Mouse (Mus musculus) frontal cortex, adult (tissue): ENCODE results near the gene Epb41l3.

ENCODE experiments used
- ATAC-seq: cut with Nextera tagmentation; 2 replicates; pipeline ENCODE4 v1.9.2; 2017; ENCODE audit warnings: mild to moderate bottlenecking, moderate library complexity, mixed read lengths; ENCODE audit not compliant: low TSS enrichment

Gene Epb41l3

GRCm38 (mm10) chr17:69075501-69076237 is at the start of gene Epb41l3:
Epb41l3 (plus strand) TSS chr17:69075683.
- ATAC-seq = peak; percentile 87

DNA sequence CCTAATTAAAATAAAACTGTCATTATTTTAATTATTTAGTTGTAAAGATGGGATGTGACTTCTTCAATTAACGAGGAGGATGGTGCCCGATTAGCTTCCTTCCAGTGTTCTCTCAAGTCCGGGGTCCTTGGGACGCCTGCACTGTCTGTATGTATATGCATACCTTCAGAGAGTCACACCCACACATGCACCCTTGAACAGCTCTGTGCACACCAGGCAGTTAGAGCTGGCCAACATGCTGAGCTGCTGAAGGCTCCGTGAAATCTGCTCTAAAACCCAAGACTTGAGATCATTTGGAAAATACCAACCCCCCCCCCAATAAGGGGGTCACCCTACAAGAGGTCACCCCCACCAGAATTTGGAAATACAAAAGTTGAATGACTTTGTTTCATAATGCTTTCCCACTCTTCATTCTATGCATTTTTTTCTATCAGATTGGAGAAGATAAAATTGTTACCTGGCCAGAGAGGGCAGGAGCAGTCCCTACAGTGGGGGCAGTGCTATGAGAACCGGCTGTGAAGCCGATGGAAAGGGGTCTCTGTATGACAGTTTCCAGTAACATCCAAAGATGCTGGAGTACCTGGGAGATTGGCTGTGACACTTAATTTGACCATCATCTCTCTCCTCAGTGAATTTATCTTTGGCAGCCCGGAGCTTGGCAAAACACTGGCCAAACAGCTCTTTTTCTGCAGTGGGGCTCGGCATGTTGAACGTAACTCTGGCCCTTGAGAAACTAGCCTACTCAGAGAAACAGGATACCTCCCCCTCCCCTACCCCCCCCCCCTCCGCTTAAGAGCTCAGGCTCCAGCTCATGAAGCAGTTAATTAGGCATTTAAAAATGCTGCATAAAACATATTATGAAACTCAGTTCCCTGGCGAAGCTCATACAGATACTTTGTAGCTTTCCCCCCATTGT is 36.5 kb upstream of the Epb41l3 start:
- ATAC-seq = no peak

DNA sequence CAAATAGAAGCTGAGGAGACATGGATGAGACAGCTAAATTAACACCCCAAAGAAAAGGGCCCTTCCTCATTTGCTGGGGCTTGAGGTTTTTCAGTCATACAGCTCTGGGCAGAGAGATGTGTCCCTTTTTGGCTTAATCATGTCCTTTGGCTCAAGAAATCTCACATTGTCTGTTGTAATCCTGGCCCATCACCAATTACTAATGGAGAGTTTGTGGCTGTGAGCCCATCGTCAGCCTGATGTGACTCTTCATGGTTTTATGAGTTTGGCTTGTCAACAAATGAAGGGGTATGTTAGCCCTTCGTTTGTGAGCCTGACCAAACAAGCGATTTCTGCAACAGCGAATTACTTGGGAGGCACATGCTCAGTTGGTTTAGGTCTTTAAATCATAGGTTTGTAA is 34.0 kb upstream of the Epb41l3 start:
- ATAC-seq = no peak

- no peak for ATAC-seq
These were observed 26.7 kb upstream of the Epb41l3 start for GRCm38 (mm10) chr17:69048826-69049225.

GRCm38 (mm10) chr17:69054029-69054428 is 21.5 kb upstream of the Epb41l3 start:
- ATAC-seq = peak; percentile 95

DNA sequence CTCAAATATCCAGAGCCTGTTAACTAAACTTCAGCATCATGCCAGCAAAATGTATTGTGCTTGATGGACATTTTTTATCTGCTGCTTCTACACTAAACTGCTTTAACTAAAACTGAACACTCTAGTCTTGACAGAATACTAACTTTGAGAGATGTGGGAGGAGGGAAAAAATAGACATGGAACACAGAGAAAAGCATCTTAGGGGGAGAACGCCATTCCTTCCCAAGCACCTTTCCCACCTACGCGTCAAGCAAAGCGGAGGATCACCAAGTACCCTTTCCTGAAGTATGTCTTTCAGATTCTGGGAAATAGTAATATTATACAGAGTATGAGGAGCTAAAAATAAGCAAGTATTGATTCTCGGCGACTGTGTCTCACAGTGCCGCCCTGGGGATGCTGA is 15.7 kb upstream of the Epb41l3 start:
- ATAC-seq = peak; percentile 87

- no peak for ATAC-seq
These were observed 15.1 kb upstream of the Epb41l3 start for GRCm38 (mm10) chr17:69060388-69060787.

- ATAC-seq = no peak
These were observed 13.4 kb upstream of the Epb41l3 start for GRCm38 (mm10) chr17:69061883-69062745.

DNA sequence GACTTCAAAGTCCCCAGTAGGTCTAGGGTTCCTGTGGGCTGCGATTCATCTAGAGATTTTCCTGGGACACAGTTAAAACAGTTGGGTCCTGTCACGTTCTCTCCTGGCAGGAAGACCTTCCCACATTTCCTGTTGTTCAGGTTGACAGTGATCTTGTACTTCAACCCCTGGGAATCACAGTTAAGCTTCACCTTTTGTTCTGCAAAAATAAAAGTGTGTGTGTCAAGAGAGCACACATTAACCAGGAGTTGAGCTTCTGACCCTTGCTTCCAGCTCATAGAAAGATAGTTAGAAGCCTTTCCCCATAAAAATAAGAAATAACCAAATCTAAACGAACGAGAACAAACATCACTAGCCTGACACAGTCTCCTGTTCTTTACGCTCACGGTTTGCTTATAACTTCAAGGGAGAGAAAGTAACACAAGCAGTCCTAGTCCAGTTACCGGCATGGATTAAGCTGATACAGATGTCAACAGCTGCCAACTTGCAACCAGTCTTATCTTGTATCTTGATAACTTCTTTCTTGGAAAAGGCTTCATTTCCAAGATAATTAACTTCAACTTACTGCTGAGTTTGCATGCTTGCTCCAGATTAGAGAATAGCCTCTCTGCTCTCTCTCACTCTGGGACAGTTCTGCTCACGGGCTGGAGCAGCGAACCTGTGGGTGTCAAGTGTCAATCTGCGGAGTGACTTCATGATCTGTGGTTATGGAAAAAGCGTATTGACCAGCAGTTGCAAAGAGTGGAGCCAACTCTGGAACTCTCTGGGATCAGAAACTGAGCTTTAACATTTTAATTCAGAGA is 7.3 kb upstream of the Epb41l3 start:
- no peak for ATAC-seq

DNA sequence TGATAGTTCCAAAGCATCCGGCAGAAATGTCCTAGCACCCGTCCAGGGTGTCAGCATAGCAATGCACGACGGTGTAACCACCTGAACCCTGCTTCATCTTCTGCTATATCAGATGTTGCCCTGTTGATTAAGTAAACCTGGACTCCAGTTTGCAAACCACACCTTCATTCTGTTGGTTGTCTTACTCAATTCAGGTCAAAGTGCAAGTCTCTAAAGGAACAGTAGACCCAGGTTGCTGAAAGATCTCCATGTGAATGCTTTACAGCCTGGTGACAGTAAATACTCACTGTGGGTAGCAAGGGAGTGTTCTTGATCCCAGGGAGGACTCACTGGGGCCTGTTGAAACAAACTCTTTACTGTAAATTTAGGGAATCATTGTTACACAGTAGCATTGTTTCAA is 1.4 kb upstream of the Epb41l3 start:
- ATAC-seq = no peak

DNA sequence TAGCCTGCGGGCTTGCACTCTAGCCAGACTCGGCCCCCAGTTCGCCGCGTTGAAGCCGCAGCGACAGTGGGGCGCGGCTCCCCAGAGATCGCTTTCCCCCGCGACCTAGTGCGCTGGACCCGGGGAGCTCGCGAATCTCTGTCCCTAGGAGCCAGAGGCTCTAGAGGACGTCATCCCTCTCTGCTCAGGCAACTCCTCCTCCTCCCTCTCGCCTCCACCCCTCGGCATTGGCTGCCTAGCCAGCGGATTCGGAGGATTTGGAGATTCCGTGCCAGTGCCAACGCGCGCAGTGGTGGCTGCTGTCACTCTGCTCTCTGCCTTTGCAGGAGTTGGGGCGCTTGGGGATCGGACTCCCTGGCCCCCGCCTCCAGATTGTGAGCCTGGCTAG is 749 bp downstream of the Epb41l3 start:
- ATAC-seq = peak; percentile 89

- ATAC-seq = peak; percentile 2; the same call in 1 of the 2 replicates
These were observed 1.5 kb downstream of the Epb41l3 start for GRCm38 (mm10) chr17:69076747-69077543.

- ATAC-seq = peak; percentile 13; the same call in 1 of the 2 replicates
These were observed 2.0 kb downstream of the Epb41l3 start for GRCm38 (mm10) chr17:69077544-69077920.

- no peak for ATAC-seq
These were observed 6.8 kb downstream of the Epb41l3 start for GRCm38 (mm10) chr17:69082316-69082715.

GRCm38 (mm10) chr17:69091618-69092017 is 16.1 kb downstream of the Epb41l3 start:
- ATAC-seq = no peak

- ATAC-seq = peak; percentile 55
These were observed 21.6 kb downstream of the Epb41l3 start for GRCm38 (mm10) chr17:69097068-69097467.

DNA sequence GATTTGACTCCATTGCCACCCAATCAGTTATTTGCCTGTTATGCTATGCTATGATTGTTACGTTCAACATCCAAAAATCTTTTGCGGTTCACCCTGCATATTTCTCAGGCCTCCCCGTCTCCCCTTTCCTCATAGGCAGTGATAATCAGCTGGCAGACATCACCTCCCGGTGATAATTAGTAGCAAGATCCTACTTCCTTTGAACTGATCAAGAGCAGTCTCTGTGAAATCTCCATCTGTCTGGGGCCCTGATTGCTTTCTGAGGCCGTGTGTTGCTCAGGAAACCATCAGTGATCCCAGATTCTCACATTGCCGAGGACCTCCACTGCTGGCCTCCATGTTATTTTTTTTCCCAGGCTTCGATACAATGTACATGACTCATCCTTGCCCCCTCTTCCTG is 22.5 kb downstream of the Epb41l3 start:
- ATAC-seq = no peak

- no peak for ATAC-seq
These were observed 27.8 kb downstream of the Epb41l3 start for GRCm38 (mm10) chr17:69103326-69103725.

DNA sequence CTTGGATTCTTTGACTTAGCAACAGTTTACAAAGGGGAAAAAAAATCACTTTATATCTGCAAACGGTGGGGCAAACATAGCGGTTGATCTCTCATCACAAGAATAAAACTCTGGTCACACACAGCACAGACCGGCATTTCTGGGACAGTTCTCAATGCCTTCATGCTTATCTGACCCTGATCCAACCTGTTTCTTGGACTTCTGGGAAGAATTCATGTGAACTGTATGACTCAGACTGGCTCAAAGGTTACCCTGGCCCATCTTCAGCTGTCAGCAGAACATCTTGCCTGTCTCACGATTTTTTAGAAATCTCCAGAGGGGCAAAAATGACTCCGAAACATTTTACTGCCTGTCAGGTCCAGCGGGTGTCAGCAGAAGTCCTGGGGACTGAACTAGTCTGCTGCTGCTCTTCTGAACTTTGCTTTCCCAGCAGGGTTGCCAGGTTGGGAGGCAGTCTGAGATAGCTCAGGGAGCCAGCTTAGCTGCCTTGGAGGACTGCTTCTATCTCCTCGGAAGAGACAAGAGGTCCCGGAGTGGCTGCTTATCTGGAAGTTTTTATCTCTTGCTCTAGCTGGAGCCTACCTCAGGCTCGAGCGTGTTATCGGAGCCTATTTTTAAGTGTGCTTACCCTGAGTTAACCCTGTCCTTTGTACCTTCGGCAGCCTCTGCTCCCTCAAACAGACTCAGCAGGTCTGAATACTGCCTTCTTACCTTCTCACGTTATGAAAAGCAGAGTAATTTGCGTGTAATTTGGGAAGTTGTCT is 29.7 kb downstream of the Epb41l3 start:
- ATAC-seq = no peak
